Mouse (Mus musculus): ENCODE results near the gene Pacsin3.

GRCm38 (mm10) chr2:91300784-91301183 is 45.0 kb downstream of the Pacsin3 start:
- TF ChIP-seq GATA1 (IDR thresholded peaks at IDR 0.05; ENCODE audit: borderline replicate concordance, low read length) (no peak), FLI1 (IDR thresholded peaks at IDR 0.05; ENCODE audit: low read length) (no peak)

Measured in megakaryocyte, embryonic 14.5 days (primary cell).